Mouse (Mus musculus): Measurements from ENCODE around the gene Enoph1. TPM values are rescaled to one million over a fixed set of nuclear protein-coding genes. Genes with fewer than 3 reads are reported as not detected.

The Enoph1 gene
- polyA plus RNA-seq, 1 experiment from 2014 or later, result 44.6 TPM

- Histone ChIP-seq H3K4me1 (replicated peaks; ENCODE audit: control insufficient read depth, insufficient read depth, low read length) (peaks cover 23% of the 10 kb centered on the region), H3K27ac (ENCODE audit: low read length) (no peak overlapping the region), H3K27me3 (ENCODE audit: control insufficient read depth, insufficient read depth, low read depth, low read length) (no peaks in the 10 kb centered on the region), H3K9me3 (ENCODE audit: control insufficient read depth, low read length) (no peaks in the 10 kb centered on the region), H3K36me3 (ENCODE audit: control insufficient read depth, insufficient read depth, low read length) (peaks cover 37% of the 10 kb centered on the region), H3K4me3 (ENCODE audit: low read length) (peak overlapping the region; percentile 93), H3K9ac (ENCODE audit: low read length) (peak overlapping the region; percentile 57), H3K4me2 (ENCODE audit: low read depth, low read length) (peak overlapping the region; percentile 98)
- ATAC-seq (ENCODE audit: low read depth), result no peak
- WGBS, result 6% methylated on average over 7 of the region's 7 CpGs
These were observed 3.1 kb upstream of the Enoph1 start for GRCm38 (mm10) chr5:100036681-100037080.

- WGBS, result under 1% methylated on average over 35 of the region's 45 CpGs
- Histone ChIP-seq H3K9ac (ENCODE audit: low read length) (peak overlapping the region; percentile 98), H3K27ac (ENCODE audit: low read length) (peak overlapping the region; percentile 95), H3K36me3 (ENCODE audit: control insufficient read depth, insufficient read depth, low read length) (peaks cover 24% of the 10 kb centered on the region), H3K9me3 (ENCODE audit: control insufficient read depth, low read length) (no peaks in the 10 kb centered on the region), H3K4me1 (replicated peaks; ENCODE audit: control insufficient read depth, insufficient read depth, low read length) (peaks cover 31% of the 10 kb centered on the region), H3K27me3 (ENCODE audit: control insufficient read depth, insufficient read depth, low read depth, low read length) (no peaks in the 10 kb centered on the region), H3K4me2 (ENCODE audit: low read depth, low read length) (peak overlapping the region; percentile 98), H3K4me3 (ENCODE audit: low read length) (peak overlapping the region; percentile 93)
- ATAC-seq (ENCODE audit: low read depth), result peak; percentile 42
These were observed 1.6 kb upstream of the Enoph1 start for GRCm38 (mm10) chr5:100037965-100038713.

- H3K4me3 ChIP-seq (ENCODE audit: low read length), result peak overlapping the region; percentile 93
- H3K27ac ChIP-seq (ENCODE audit: low read length), result peak overlapping the region; percentile 98
- H3K9me3 ChIP-seq (ENCODE audit: control insufficient read depth, low read length), result no peaks in the 10 kb centered on the region
- peak; percentile 82 for ATAC-seq (ENCODE audit: low read depth)
- H3K4me1 ChIP-seq (replicated peaks; ENCODE audit: control insufficient read depth, insufficient read depth, low read length), result peaks cover 37% of the 10 kb centered on the region
- no peaks in the 10 kb centered on the region for H3K27me3 ChIP-seq (ENCODE audit: control insufficient read depth, insufficient read depth, low read depth, low read length)
- peak overlapping the region; percentile 98 for H3K9ac ChIP-seq (ENCODE audit: low read length)
- H3K36me3 ChIP-seq (ENCODE audit: control insufficient read depth, insufficient read depth, low read length), result peaks cover 21% of the 10 kb centered on the region
- peak overlapping the region; percentile 91 for H3K4me2 ChIP-seq (ENCODE audit: low read depth, low read length)
- WGBS, result under 1% methylated on average over 108 of the region's 113 CpGs
These were observed 827 bp upstream of the Enoph1 start for GRCm38 (mm10) chr5:100038714-100039601.

- H3K4me3 ChIP-seq (ENCODE audit: low read length), result peak overlapping the region; percentile 93
- H3K36me3 ChIP-seq (ENCODE audit: control insufficient read depth, insufficient read depth, low read length), result peaks cover 9% of the 10 kb centered on the region
- peak overlapping the region; percentile 98 for H3K9ac ChIP-seq (ENCODE audit: low read length)
- no peak for ATAC-seq (ENCODE audit: low read depth)
- H3K9me3 ChIP-seq (ENCODE audit: control insufficient read depth, low read length), result no peaks in the 10 kb centered on the region
- H3K27me3 ChIP-seq (ENCODE audit: control insufficient read depth, insufficient read depth, low read depth, low read length), result no peaks in the 10 kb centered on the region
- under 1% methylated on average over 19 of the region's 19 CpGs for WGBS
- peak overlapping the region; percentile 91 for H3K4me2 ChIP-seq (ENCODE audit: low read depth, low read length)
- peak overlapping the region; percentile 98 for H3K27ac ChIP-seq (ENCODE audit: low read length)
- H3K4me1 ChIP-seq (replicated peaks; ENCODE audit: control insufficient read depth, insufficient read depth, low read length), result peaks cover 47% of the 10 kb centered on the region
These were observed 548 bp downstream of the Enoph1 start for GRCm38 (mm10) chr5:100040281-100040784.

GRCm38 (mm10) chr5:100041272-100041671, 1.5 kb downstream of the Enoph1 start:
- no peak for ATAC-seq (ENCODE audit: low read depth)
- Histone ChIP-seq H3K27me3 (ENCODE audit: control insufficient read depth, insufficient read depth, low read depth, low read length) (no peaks in the 10 kb centered on the region), H3K4me2 (ENCODE audit: low read depth, low read length) (peak overlapping the region; percentile 91; the same call in 1 of the 2 replicates), H3K4me1 (replicated peaks; ENCODE audit: control insufficient read depth, insufficient read depth, low read length) (peaks cover 47% of the 10 kb centered on the region), H3K36me3 (ENCODE audit: control insufficient read depth, insufficient read depth, low read length) (peaks cover 7% of the 10 kb centered on the region), H3K9ac (ENCODE audit: low read length) (no peak overlapping the region), H3K27ac (ENCODE audit: low read length) (no peak overlapping the region), H3K4me3 (ENCODE audit: low read length) (no peak overlapping the region), H3K9me3 (ENCODE audit: control insufficient read depth, low read length) (no peaks in the 10 kb centered on the region)
- WGBS, result 85% methylated on average over 4 of the region's 4 CpGs

- no peak overlapping the region for H3K9ac ChIP-seq (ENCODE audit: low read length)
- no peaks in the 10 kb centered on the region for H3K9me3 ChIP-seq (ENCODE audit: control insufficient read depth, low read length)
- no peaks in the 10 kb centered on the region for H3K27me3 ChIP-seq (ENCODE audit: control insufficient read depth, insufficient read depth, low read depth, low read length)
- ATAC-seq (ENCODE audit: low read depth), result no peak
- H3K36me3 ChIP-seq (ENCODE audit: control insufficient read depth, insufficient read depth, low read length), result no peaks in the 10 kb centered on the region
- 69% methylated on average over 8 of the region's 8 CpGs for WGBS
- H3K4me3 ChIP-seq (ENCODE audit: low read length), result no peak overlapping the region
- H3K4me1 ChIP-seq (replicated peaks; ENCODE audit: control insufficient read depth, insufficient read depth, low read length), result peaks cover 40% of the 10 kb centered on the region
- no peak overlapping the region for H3K4me2 ChIP-seq (ENCODE audit: low read depth, low read length)
- H3K27ac ChIP-seq (ENCODE audit: low read length), result no peak overlapping the region
These were observed 2.7 kb downstream of the Enoph1 start for GRCm38 (mm10) chr5:100042467-100042866.

GRCm38 (mm10) chr5:100043361-100043760, 3.6 kb downstream of the Enoph1 start:
- Histone ChIP-seq H3K36me3 (ENCODE audit: control insufficient read depth, insufficient read depth, low read length) (no peaks in the 10 kb centered on the region), H3K4me3 (ENCODE audit: low read length) (no peak overlapping the region), H3K9me3 (ENCODE audit: control insufficient read depth, low read length) (no peaks in the 10 kb centered on the region), H3K27me3 (ENCODE audit: control insufficient read depth, insufficient read depth, low read depth, low read length) (no peaks in the 10 kb centered on the region), H3K4me2 (ENCODE audit: low read depth, low read length) (no peak overlapping the region; the same call in 1 of the 2 replicates), H3K9ac (ENCODE audit: low read length) (no peak overlapping the region), H3K27ac (ENCODE audit: low read length) (0 out of 2 replicates have a peak overlapping the region, but pooled peaks have one; percentile 14), H3K4me1 (replicated peaks; ENCODE audit: control insufficient read depth, insufficient read depth, low read length) (peaks cover 42% of the 10 kb centered on the region)
- ATAC-seq (ENCODE audit: low read depth), result no peak
- WGBS, result 45% methylated on average over 5 of the region's 5 CpGs

GRCm38 (mm10) chr5:100044030-100044429, 4.2 kb downstream of the Enoph1 start:
- no peak overlapping the region for H3K4me3 ChIP-seq (ENCODE audit: low read length)
- no peaks in the 10 kb centered on the region for H3K9me3 ChIP-seq (ENCODE audit: control insufficient read depth, low read length)
- H3K27ac ChIP-seq (ENCODE audit: low read length), result no peak overlapping the region
- no peaks in the 10 kb centered on the region for H3K36me3 ChIP-seq (ENCODE audit: control insufficient read depth, insufficient read depth, low read length)
- H3K4me2 ChIP-seq (ENCODE audit: low read depth, low read length), result no peak overlapping the region
- no peak for ATAC-seq (ENCODE audit: low read depth)
- H3K9ac ChIP-seq (ENCODE audit: low read length), result no peak overlapping the region
- no peaks in the 10 kb centered on the region for H3K27me3 ChIP-seq (ENCODE audit: control insufficient read depth, insufficient read depth, low read depth, low read length)
- 70% methylated on average over 4 of the region's 4 CpGs for WGBS
- peaks cover 47% of the 10 kb centered on the region for H3K4me1 ChIP-seq (replicated peaks; ENCODE audit: control insufficient read depth, insufficient read depth, low read length)

- Histone ChIP-seq H3K27me3 (ENCODE audit: control insufficient read depth, insufficient read depth, low read depth, low read length) (no peaks in the 10 kb centered on the region), H3K4me3 (ENCODE audit: low read length) (no peak overlapping the region), H3K4me2 (ENCODE audit: low read depth, low read length) (no peak overlapping the region), H3K9ac (ENCODE audit: low read length) (no peak overlapping the region), H3K36me3 (ENCODE audit: control insufficient read depth, insufficient read depth, low read length) (no peaks in the 10 kb centered on the region), H3K4me1 (replicated peaks; ENCODE audit: control insufficient read depth, insufficient read depth, low read length) (peaks cover 47% of the 10 kb centered on the region), H3K27ac (ENCODE audit: low read length) (no peak overlapping the region), H3K9me3 (ENCODE audit: control insufficient read depth, low read length) (no peaks in the 10 kb centered on the region)
- ATAC-seq (ENCODE audit: low read depth), result no peak
- 66% methylated on average over 5 of the region's 5 CpGs for WGBS
These were observed 4.8 kb downstream of the Enoph1 start for GRCm38 (mm10) chr5:100044621-100045020.
